Mouse (Mus musculus) kidney, adult 8-10 months (tissue): ENCODE data around the gene Klk9.
A peak's percentile ranks its signal among the peaks of the same experiment; 100 is the strongest.

Experiments
- DNase-seq, 2 experiments: peaks; one replicate each; pipeline ENCODE4 v3.0.0; 2022

Klk9 gene

DNA sequence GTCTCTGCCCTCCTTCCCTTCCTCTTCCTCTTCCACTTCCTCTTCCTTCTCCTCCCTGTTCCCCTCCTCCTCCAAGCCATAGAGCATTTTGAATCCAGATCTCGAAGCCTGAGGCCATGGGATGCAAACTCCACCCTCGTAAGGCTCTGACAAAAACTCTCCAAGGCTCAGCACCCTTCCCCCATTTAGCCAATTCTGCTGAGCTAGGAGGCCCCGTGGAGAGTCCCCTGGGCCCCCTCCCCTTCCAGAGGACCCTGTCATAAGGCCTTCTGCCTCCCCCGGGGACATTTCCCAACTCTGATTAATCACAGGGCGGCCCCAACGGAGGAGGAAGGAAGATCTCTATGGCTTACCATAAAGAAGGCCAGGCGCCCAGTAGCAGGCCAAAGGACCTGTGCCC lies at the start of gene Klk9:
Gene Klk9, plus strand, starts transcription at position 301 of the 400 bp plus-strand sequence.
- DNase-seq: no peak

GRCm38 (mm10) chr7:43747788-43748187 lies 43.9 kb upstream of the Klk9 start:
- peak; percentile 5 to 8 for DNase-seq

- no peak for DNase-seq
Observed at GRCm38 (mm10) chr7:43752806-43753205, 38.9 kb upstream of the Klk9 start.

DNA sequence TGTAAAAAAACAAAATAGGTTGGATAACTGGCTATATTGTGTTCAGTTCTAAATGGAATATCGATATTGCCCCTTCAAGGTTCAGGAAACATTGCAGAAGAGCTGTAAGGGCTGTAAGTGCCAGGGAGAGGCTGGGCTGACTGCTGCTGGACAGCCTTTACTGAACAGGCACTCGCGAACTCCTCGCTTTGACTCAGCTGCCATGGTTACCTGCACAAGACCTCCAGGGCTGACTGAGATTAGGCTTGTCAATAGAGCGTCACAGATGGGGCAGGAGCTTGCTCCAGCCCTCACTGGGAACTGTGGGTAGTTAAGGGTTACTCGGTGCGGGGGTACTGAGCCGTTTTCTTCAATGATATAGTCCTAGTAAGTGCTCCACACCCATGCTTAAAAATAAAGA lies 25.2 kb upstream of the Klk9 start:
- DNase-seq: no peak

GRCm38 (mm10) chr7:43768597-43768996 lies 23.1 kb upstream of the Klk9 start, which contains the start of gene Klk12:
TSS of gene Klk12 (plus strand) at chr7:43768897.
- no peak for DNase-seq

- no peak for DNase-seq
Observed at GRCm38 (mm10) chr7:43769636-43770035, 22.1 kb upstream of the Klk9 start.

DNA sequence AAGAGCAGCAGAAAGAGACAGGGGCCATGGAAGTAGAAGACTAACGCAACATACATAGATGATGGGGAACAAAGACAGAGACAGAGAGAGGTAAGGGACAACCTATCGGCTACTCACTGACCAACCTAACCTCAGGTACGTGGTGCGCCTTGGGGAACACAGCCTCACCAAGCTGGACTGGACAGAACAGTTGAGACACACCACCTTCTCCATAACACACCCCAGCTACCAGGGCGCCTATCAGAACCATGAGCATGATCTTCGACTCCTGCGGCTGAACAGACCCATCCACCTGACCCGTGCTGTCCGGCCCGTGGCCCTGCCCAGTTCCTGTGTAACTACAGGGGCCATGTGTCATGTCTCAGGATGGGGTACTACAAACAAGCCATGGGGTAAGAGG lies 21.0 kb upstream of the Klk9 start:
- DNase-seq: no peak

DNA sequence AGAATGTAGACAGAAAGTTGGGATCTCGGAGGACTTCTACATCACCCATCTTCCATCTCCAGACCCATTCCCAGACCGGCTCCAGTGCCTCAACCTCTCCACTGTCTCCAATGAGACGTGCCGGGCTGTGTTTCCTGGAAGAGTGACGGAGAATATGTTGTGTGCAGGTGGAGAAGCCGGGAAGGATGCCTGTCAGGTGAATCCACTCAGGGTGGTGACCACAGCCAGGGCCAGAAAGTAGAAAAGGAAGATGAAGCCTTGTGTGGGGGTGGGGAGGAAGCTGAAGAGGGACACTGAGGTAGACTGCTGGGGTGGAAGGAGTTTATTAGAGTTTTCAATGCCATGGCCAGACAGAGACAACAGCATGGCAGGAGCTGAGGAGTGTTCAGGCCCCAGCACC lies 19.8 kb upstream of the Klk9 start:
- DNase-seq: no peak

GRCm38 (mm10) chr7:43772901-43773300 lies 18.8 kb upstream of the Klk9 start:
- no peak for DNase-seq

GRCm38 (mm10) chr7:43774364-43774763 lies 17.3 kb upstream of the Klk9 start, which contains the start of gene Klk11:
TSS of gene Klk11 (plus strand) at chr7:43774604.
- no peak for DNase-seq

- DNase-seq: no peak
Observed at GRCm38 (mm10) chr7:43774802-43775201, 16.9 kb upstream of the Klk9 start.

DNA sequence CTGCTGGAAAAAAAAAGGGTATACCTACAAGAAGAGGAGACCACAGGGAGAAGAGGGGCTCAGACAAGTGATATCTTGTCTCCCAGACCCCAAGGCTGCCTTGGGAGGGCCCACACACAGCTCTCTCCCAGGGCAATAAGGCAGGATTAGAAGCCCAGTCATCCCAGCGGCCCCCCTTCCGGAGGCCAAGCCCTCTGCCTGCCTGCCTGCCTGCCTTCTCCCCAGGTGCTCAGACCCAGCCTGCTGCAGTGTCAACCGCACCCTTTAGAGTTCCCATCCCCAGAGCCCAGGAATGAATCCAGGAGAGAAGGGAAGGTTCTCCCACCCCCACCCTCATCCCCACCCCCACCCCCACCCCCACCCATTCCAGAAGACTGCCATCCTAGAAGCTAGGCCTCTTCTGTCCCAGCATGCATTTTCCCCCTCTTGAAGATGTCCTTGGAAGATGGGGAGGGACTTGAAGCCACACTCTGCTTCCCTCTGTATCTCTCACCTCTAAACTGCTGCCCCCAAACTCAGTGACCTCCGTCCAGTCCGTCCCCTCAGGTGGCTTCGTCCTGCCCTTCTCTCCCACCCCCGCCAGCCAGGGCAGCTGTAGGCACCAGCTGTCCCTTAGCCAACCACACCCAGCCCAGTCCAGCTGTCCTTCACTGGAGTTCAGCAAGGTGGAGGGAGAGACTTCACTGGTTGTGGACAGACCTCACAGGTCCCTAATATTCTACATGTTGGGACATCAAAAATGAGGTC lies 16.2 kb upstream of the Klk9 start:
- DNase-seq: no peak

DNA sequence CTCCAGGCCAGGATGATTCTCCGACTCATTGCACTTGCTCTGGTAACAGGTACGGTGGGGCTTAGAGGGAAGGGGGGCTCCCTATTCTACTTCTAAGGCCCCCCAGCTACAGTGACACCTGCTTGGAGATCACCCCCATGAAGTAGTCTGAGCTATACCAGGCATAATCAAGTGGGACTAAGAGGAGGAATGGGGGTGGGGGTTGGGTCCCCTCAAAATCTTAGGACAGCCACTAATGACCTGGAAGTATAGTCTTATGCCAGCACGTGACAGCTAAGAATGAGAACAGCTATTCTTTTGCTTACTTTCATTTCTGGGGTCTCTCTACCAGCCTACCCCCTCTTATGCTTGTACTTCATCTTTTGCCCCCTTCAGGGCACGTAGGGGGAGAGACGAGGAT lies 15.2 kb upstream of the Klk9 start:
- no peak for DNase-seq

DNA sequence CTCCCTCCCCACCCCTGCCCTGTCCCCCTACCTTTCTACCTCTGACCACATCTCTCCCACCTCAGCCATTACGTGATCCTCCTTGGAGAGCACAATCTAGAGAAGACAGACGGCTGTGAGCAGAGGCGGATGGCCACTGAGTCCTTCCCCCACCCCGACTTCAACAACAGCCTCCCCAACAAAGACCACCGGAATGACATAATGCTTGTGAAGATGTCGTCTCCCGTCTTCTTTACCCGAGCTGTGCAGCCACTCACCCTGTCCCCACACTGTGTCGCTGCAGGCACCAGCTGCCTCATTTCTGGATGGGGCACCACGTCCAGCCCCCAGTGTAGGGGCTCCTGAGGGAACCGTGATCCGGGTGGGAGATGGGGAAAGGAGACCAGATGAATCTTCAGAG lies 14.3 kb upstream of the Klk9 start:
- no peak for DNase-seq

- DNase-seq: no peak
Observed at GRCm38 (mm10) chr7:43778176-43778970, 13.3 kb upstream of the Klk9 start.

DNA sequence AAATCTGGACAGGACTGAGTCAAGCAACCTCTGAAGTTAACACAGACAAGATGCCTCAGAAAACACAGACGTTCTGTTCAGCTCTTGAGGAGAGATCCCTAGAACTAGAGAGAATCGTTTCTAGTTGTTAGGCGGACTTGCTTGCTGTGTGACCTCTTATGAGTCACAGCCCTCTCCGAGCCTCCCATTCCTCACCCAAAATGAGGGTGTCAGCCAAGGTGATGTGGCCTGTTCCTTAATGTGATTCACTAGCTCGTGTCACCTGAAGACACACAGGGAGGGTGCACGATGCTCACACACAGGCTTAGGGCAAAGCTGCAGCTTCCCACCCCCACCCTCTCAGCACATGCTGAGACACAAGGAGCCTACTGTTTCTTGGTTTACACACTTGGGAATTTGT lies 11.4 kb upstream of the Klk9 start:
- DNase-seq: no peak

DNA sequence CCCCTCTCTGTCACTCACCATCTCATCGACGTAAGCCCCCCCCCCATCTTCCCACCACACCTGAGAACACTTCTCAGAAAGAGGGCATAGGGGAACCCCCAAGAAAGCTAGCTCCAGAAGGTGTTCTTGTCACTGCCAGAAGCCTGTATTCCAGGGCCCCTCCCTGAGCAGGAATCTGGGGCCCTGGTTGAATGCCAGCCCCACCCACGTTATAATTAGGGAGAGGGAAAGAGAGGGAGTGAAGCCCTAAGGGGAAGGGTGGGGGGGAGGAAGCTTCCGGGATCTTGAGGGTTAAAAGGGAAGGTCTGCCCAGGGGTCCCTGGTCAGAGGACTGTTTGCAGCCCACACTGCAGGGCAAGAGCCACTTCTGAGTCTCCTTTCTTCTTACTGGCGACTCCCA lies 10.9 kb upstream of the Klk9 start, which contains the start of gene Klk10:
Gene Klk10, plus strand, starts transcription at position 290 of the 400 bp plus-strand sequence.
- no peak for DNase-seq

DNA sequence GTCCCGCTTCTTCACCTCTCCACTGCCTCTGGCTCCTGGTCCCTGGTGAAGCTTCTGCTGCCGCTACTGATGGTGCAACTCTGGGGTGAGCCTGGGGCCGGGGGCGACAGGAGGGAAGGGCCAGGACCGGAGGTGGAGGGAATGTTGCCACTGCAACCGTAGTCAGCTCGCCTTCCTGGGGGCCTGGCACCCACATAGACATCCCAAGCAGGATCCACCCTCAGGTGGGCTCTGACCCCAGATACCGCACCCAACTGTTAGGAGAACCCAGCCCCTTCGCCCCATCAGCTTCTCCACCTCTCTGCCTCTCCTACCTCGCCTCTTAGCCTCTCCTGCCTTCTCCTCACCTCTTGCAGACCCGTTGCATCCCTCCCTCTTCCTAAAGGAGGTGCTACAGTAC lies 10.2 kb upstream of the Klk9 start:
- no peak for DNase-seq

DNA sequence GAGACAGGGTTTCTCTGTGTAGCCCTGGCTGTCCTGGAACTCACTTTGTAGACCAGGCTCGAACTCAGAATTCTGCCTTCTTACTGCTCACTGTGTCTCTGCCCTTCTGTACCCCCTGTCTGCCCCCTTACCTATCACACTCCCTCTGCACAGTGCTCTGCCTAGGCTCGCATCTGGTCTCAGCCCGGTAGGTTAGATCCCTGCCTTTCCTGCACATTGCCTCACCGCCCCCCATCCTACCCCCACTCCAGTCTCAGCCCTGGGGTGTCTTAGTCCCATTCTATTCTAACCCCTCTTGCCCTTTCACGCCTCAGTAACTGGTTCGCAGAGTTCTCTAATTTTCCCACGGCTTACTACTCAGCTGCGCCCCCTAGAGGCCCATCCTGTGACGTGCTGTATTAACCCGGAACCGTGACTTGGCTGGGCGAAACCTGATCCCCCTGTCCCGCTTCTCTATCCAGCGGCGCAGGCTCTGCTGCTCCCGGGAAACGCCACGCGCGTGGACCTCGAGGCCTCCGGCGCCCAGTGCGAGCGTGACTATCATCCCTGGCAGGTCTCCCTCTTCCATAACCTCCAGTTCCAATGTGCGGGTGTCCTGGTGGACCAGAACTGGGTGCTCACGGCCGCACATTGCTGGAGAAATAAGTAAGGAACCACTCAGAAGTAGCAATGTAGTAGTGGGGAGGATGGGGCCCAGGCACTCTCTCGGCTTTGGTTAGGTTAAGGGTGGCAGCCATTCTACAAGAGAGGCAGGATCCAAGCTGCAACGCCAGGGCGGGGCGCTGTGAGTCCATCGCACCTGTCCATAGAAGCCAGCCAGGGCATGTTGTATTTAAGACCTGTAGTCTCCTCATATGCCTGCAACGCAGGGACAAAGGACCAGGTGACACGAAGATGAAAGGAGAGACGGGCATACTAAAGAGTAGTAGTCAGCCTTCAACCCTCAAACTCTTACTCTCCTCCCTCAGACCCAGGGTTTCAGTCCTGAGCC lies 9.1 kb upstream of the Klk9 start:
- DNase-seq: peak; percentile 55 to 80

DNA sequence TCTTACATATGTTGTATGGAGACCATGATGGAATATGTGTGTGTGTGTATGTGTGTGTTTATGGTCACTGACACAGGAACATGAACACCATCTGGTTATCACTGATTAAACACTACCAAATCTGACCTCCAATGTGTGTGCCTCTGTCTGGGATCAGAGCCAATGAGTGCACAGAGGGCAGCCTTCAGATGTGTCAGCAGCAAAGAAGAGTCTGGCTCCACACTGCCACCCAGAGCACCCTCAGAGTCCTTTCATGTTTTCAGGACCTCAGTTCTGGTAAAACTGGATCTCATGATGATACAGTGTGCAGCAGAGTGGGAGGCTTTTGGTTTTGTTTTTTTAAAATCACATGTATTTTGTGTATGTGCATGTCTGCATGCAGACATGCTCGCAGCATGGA lies 6.4 kb upstream of the Klk9 start:
- peak in 1 of 2 experiments; percentile 17 for DNase-seq

GRCm38 (mm10) chr7:43788096-43788495 lies 3.6 kb upstream of the Klk9 start:
- no peak for DNase-seq

- DNase-seq: no peak
Observed at GRCm38 (mm10) chr7:43789295-43789694, 2.4 kb upstream of the Klk9 start.

DNA sequence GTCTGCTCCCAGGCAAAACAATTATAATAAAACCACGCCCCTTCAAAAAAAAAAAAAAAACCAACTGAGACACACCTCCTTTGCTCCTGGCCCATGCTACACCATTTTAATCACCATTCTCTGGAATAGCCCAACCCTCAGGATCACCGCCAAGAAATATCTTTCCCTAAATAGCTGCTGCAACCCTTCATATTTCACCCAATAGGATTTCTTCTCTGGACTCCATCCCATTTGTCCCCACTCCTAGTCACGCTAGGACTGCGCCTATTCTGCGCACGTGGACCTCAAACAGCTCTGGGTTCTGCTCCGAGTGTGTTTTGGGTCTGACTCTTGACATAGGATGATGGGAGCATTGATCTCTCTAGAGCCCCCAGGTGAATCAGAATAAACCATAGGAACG lies 4.7 kb downstream of the Klk9 start:
- no peak for DNase-seq
